Mouse (Mus musculus): ENCODE measurements around the gene Klf3.

GRCm38 (mm10) chr5:64809864-64810263, 6.7 kb downstream of the Klf3 start:
- TF ChIP-seq POLR2A (IDR thresholded peaks at IDR 0.05; ENCODE audit: borderline replicate concordance, extremely low read depth, low read depth, low read length) (no peak), CTCF (IDR thresholded peaks at IDR 0.05; ENCODE audit: insufficient read depth, low read length) (no peak)
